In the genomic region with DNA sequence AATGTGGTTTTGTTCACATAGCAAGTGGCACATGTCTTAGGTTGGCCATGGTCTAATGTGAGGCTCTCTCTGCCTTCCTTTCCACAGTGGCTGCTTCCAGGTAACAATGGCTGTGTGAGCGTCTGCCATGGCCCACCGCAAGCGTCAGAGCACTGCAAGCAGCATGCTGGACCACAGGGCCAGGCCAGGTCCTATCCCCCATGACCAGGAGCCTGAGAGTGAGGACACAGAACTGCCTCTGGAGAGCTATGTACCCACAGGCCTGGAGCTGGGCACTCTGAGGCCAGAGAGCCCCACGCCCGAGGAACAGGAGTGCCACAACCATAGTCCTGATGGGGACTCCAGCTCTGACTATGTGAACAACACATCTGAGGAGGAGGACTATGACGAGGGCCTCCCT, we compare ENCODE assay signal across 17 mouse cellular contexts.
"Had no signal": no experiment of that assay in that cellular context is flagged by ENCODE, and none has a peak within 500 bp of the region (broad histone marks: within the 10 kb centered on the region; RNA-seq: fewer than 3 reads in every experiment).

No protein-coding gene starts in this region.

- H3K27me3 ChIP-seq: kidney, embryonic 15.5 days; limb, embryonic 13.5 days; liver, embryonic 12.5 days; liver, embryonic 15.5 days; lung, embryonic 15.5 days; midbrain, embryonic 13.5 days had no signal

- H3K4me1 ChIP-seq: kidney, embryonic 15.5 days; liver, embryonic 12.5 days; liver, embryonic 15.5 days; lung, embryonic 15.5 days had no signal

- DNase-seq: kidney, adult 11 months; kidney, adult 8-10 months; kidney, postnatal 10 days; kidney, postnatal 36 days; layer of hippocampus, postnatal 36 days; liver; lung, adult 18-20 months; lung, postnatal 10 days; lung, postnatal 36 days; thymus, postnatal 25 days had no signal

- H3K36me3 ChIP-seq: kidney, embryonic 15.5 days; limb, embryonic 13.5 days; liver, embryonic 12.5 days; liver, embryonic 15.5 days; lung, embryonic 15.5 days had no signal

- H3K9me3 ChIP-seq: kidney, embryonic 15.5 days; limb, embryonic 13.5 days; liver, embryonic 15.5 days; lung, embryonic 15.5 days; midbrain, embryonic 13.5 days had no signal

- H3K27ac ChIP-seq: kidney, embryonic 15.5 days; left cerebral cortex, adult 2 months; limb, embryonic 13.5 days; liver, embryonic 12.5 days; liver, embryonic 15.5 days; lung, embryonic 15.5 days; midbrain, embryonic 13.5 days had no signal

- H3K4me3 ChIP-seq: kidney, embryonic 15.5 days; left cerebral cortex, adult 2 months; limb, embryonic 13.5 days; liver, embryonic 12.5 days; liver, embryonic 15.5 days; lung, embryonic 15.5 days; midbrain, embryonic 13.5 days had no signal

- ATAC-seq: liver, embryonic 12.5 days had no signal
